Mouse (Mus musculus): Measurements from ENCODE around the gene Lpp. TPM values are rescaled to one million over a fixed set of nuclear protein-coding genes. Genes with fewer than 3 reads are reported as not detected.

Lpp gene
- polyA plus RNA-seq, 1 experiment, result not detected

GRCm38 (mm10) chr16:24733321-24733720 lies 340.0 kb downstream of the Lpp start:
- no peak for TF ChIP-seq GATA1 (IDR thresholded peaks at IDR 0.05; ENCODE audit: low read length)

GRCm38 (mm10) chr16:24735754-24736153 lies 342.4 kb downstream of the Lpp start:
- TF ChIP-seq GATA1 (IDR thresholded peaks at IDR 0.05; ENCODE audit: low read length), result no peak

GRCm38 (mm10) chr16:24737362-24738057 lies 344.2 kb downstream of the Lpp start:
- TF ChIP-seq GATA1 (IDR thresholded peaks at IDR 0.05; ENCODE audit: low read length), result no peak

GRCm38 (mm10) chr16:24740714-24741113 lies 347.4 kb downstream of the Lpp start:
- no peak for TF ChIP-seq GATA1 (IDR thresholded peaks at IDR 0.05; ENCODE audit: low read length)

GRCm38 (mm10) chr16:24749816-24750215 lies 356.5 kb downstream of the Lpp start:
- TF ChIP-seq GATA1 (IDR thresholded peaks at IDR 0.05; ENCODE audit: low read length), result no peak

GRCm38 (mm10) chr16:24756141-24756540 lies 362.8 kb downstream of the Lpp start:
- no peak for TF ChIP-seq GATA1 (IDR thresholded peaks at IDR 0.05; ENCODE audit: low read length)

GRCm38 (mm10) chr16:24766051-24766450 lies 372.7 kb downstream of the Lpp start:
- TF ChIP-seq GATA1 (IDR thresholded peaks at IDR 0.05; ENCODE audit: low read length), result no peak

GRCm38 (mm10) chr16:24766596-24766995 lies 373.3 kb downstream of the Lpp start:
- TF ChIP-seq GATA1 (IDR thresholded peaks at IDR 0.05; ENCODE audit: low read length), result no peak

- no peak for TF ChIP-seq GATA1 (IDR thresholded peaks at IDR 0.05; ENCODE audit: low read length)
Measured at GRCm38 (mm10) chr16:24777053-24777452, 383.7 kb downstream of the Lpp start.

GRCm38 (mm10) chr16:24778432-24779274 lies 385.3 kb downstream of the Lpp start:
- no peak for TF ChIP-seq GATA1 (IDR thresholded peaks at IDR 0.05; ENCODE audit: low read length)

GRCm38 (mm10) chr16:24780545-24780944 lies 387.2 kb downstream of the Lpp start:
- TF ChIP-seq GATA1 (IDR thresholded peaks at IDR 0.05; ENCODE audit: low read length), result no peak

- TF ChIP-seq GATA1 (IDR thresholded peaks at IDR 0.05; ENCODE audit: low read length), result no peak
Measured at GRCm38 (mm10) chr16:24781922-24782321, 388.6 kb downstream of the Lpp start.

GRCm38 (mm10) chr16:24785651-24786050 lies 392.3 kb downstream of the Lpp start:
- TF ChIP-seq GATA1 (IDR thresholded peaks at IDR 0.05; ENCODE audit: low read length), result no peak

GRCm38 (mm10) chr16:24788973-24789372 lies 395.7 kb downstream of the Lpp start:
- TF ChIP-seq GATA1 (IDR thresholded peaks at IDR 0.05; ENCODE audit: low read length), result no peak

- TF ChIP-seq GATA1 (IDR thresholded peaks at IDR 0.05; ENCODE audit: low read length), result no peak
Measured at GRCm38 (mm10) chr16:24791387-24791786, 398.1 kb downstream of the Lpp start.

- no peak for TF ChIP-seq GATA1 (IDR thresholded peaks at IDR 0.05; ENCODE audit: low read length)
Measured at GRCm38 (mm10) chr16:24791984-24792383, 398.7 kb downstream of the Lpp start.

GRCm38 (mm10) chr16:24792836-24793235 lies 399.5 kb downstream of the Lpp start:
- TF ChIP-seq GATA1 (IDR thresholded peaks at IDR 0.05; ENCODE audit: low read length), result no peak
